Mouse (Mus musculus) myocyte (in vitro differentiated cells): ENCODE measurements around the gene Rbm3. TPM values are rescaled to one million over a fixed set of nuclear protein-coding genes. Genes with fewer than 3 reads are reported as not detected.

ENCODE experiments used
- H3K27me3 ChIP-seq: one replicate; pipeline ENCODE4 v1.6.1; 2011; ENCODE audit not compliant: control insufficient read depth, insufficient read depth, insufficient read length
- H3K36me3 ChIP-seq: one replicate; pipeline ENCODE4 v1.6.1; 2011; ENCODE audit not compliant: control insufficient read depth, insufficient read depth
- H3K4me2 ChIP-seq: one replicate; pipeline ENCODE4 v1.6.1; 2011; ENCODE audit warnings: low read depth, control low read depth
- H3K4me3 ChIP-seq: one replicate; pipeline ENCODE4 v1.5.1; 2011; ENCODE audit warnings: mild to moderate bottlenecking, control low read depth, moderate library complexity
- H3K79me2 ChIP-seq: one replicate; pipeline ENCODE4 v1.6.1; 2011; ENCODE audit not compliant: control insufficient read depth, insufficient read depth
- H3ac ChIP-seq: one replicate; pipeline ENCODE4 v1.6.1; 2011; ENCODE audit not compliant: control insufficient read depth, insufficient read length
- CEBPB ChIP-seq: IDR thresholded peaks from 2 replicates; pipeline ENCODE4 v1.6.1; 2011; ENCODE audit warnings: mild to moderate bottlenecking, moderate library complexity; ENCODE audit not compliant: poor library complexity, insufficient read depth, severe bottlenecking
- E2F4 ChIP-seq: IDR thresholded peaks from one replicate; pipeline ENCODE4 v1.6.1; 2011; ENCODE audit warnings: mild to moderate bottlenecking, control low read depth, moderate library complexity; ENCODE audit not compliant: insufficient read depth
- MAX ChIP-seq: IDR thresholded peaks from one replicate; pipeline ENCODE4 v1.6.1; 2011; ENCODE audit warnings: low read depth, mild to moderate bottlenecking, control low read depth
- MYOD1 ChIP-seq, 3 experiments: IDR thresholded peaks; one replicate each; pipeline ENCODE4 v1.6.1; 2011; ENCODE audit warnings: control low read depth in 2 of 3, low read depth in 2 of 3, mild to moderate bottlenecking in 2 of 3, moderate library complexity in 1 of 3; ENCODE audit not compliant: insufficient read length in 2 of 3, control insufficient read depth in 1 of 3
- MYOG ChIP-seq, 3 experiments: IDR thresholded peaks; one replicate each; pipeline ENCODE4 v1.6.1; 2011; ENCODE audit warnings: control low read depth in 2 of 3, low read depth in 2 of 3, mild to moderate bottlenecking in 2 of 3; ENCODE audit not compliant: insufficient read length in 2 of 3, control insufficient read depth in 1 of 3, insufficient read depth in 1 of 3
- POLR2A ChIP-seq: IDR thresholded peaks from one replicate; pipeline ENCODE4 v1.6.1; 2011; ENCODE audit warnings: low read depth, mild to moderate bottlenecking, control low read depth, moderate library complexity; ENCODE audit not compliant: insufficient read length
- POLR2AphosphoS2 ChIP-seq: IDR thresholded peaks from one replicate; pipeline ENCODE4 v1.6.1; 2011; ENCODE audit warnings: low read depth, control low read depth; ENCODE audit not compliant: insufficient read length
- REST ChIP-seq: IDR thresholded peaks from one replicate; pipeline ENCODE4 v1.6.1; 2011; ENCODE audit warnings: mild to moderate bottlenecking, control low read depth, moderate library complexity; ENCODE audit not compliant: insufficient read depth, insufficient read length
- SRF ChIP-seq: IDR thresholded peaks from one replicate; pipeline ENCODE4 v1.6.1; 2011; ENCODE audit warnings: low read depth; ENCODE audit not compliant: control insufficient read depth, insufficient read length
- TCF12 ChIP-seq: IDR thresholded peaks from one replicate; pipeline ENCODE4 v1.6.1; 2011; ENCODE audit warnings: mild to moderate bottlenecking, control low read depth; ENCODE audit not compliant: poor library complexity, insufficient read depth, severe bottlenecking
- TCF3 ChIP-seq: IDR thresholded peaks from one replicate; pipeline ENCODE4 v1.6.1; 2011; ENCODE audit warnings: low read depth, control low read depth; ENCODE audit not compliant: insufficient read length
- USF1 ChIP-seq: IDR thresholded peaks from one replicate; pipeline ENCODE4 v1.6.1; 2011; ENCODE audit warnings: low read depth, mild to moderate bottlenecking, control low read depth, moderate library complexity
- polyA plus RNA-seq: library from polyadenylated mRNA; unstranded; fragments of >200 nt; fragmentation: generic; extraction: Trizol; gene quantifications from one replicate; pipeline ENCODE4 v1.2.1, GENCODE M21; 2012; ENCODE audit warnings: missing spikeins

The Rbm3 gene
- 236 TPM for polyA plus RNA-seq

DNA sequence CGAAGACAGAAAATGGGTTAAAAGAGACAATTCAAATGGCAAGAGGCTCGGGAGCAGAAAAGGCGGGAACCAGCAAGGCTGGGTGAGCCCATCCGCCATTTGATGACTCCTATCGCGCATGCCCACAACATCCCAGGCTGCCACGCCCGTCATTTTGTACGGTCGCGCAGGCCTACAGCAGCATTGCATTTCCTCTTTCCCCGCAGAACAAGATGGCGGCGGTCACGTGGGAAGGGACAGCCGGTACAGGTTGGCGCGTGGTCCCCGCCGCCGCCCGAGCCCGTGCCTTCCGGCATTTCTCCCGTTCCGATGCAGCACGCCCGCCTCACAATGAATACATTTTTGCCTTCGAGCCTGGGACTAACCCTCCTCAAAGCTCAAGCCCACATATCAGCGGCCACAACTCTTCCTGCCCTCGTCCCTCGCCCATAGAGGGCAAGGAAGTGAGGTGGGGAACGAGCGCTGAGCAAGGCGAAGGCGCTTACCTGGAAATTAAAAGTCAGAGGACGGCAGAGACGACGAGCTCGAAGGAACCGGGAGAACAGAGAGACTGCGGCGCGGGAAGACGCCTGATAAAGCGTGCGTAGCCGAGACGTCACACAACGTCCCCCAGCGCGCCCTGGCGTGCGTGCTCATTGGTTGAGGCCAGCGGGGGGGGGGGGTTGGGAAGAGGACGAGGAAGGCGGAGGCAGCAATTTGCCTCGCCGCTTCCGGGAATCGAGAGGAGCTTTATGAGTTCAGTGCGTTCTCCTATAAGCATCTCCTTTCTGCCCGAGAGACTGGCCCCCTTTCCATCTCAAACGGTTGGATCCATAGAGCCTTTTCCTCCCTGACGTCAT, at the start of gene Rbm3:
Rbm3 (minus strand) TSS at position 728 of the 839 bp plus-strand sequence.
- peaks cover 20% of the 10 kb centered on the region for H3K79me2 ChIP-seq
- peak within 1 kb of the TSS; percentile 4 for H3ac ChIP-seq
- H3K4me3 ChIP-seq = peak within 1 kb of the TSS; percentile 90
- TF ChIP-seq SRF (no peak), REST (no peak), USF1 (peak; percentile 69), MYOG (IDR thresholded peaks at IDR 0.05; ENCODE audit: control insufficient read depth in 1 of 3, insufficient read depth in 1 of 3, insufficient read length in 2 of 3, low read depth in 2 of 3) (peak in 2 of 3 experiments; percentile 39 to 44), MYOD1 (IDR thresholded peaks at IDR 0.05; ENCODE audit: control insufficient read depth in 1 of 3, insufficient read length in 2 of 3, low read depth in 2 of 3) (peak in 1 of 3 experiments; percentile 38), POLR2AphosphoS2 (peak; percentile 77), E2F4 (no peak), POLR2A (peak; percentile 47)
- peaks cover 17% of the 10 kb centered on the region for H3K36me3 ChIP-seq
- peak within 1 kb of the TSS; percentile 78 for H3K4me2 ChIP-seq
- H3K27me3 ChIP-seq = no peaks in the 10 kb centered on the region

GRCm38 (mm10) chrX:8193419-8193723, 47.7 kb upstream of the Rbm3 start, which contains the start of gene Ebp:
Gene Ebp, minus strand, starts transcription at chrX:8193512.
- Histone ChIP-seq H3K36me3 (no peaks in the 10 kb centered on the region), H3K79me2 (peaks cover 8% of the 10 kb centered on the region), H3K4me2 (peak within 1 kb of the TSS; percentile 99), H3K27me3 (no peaks in the 10 kb centered on the region), H3ac (peak within 1 kb of the TSS; percentile 4), H3K4me3 (peak within 1 kb of the TSS; percentile 48)
- TF ChIP-seq REST (no peak), SRF (no peak), MYOD1 (IDR thresholded peaks at IDR 0.05; ENCODE audit: control insufficient read depth in 1 of 3, insufficient read length in 2 of 3, low read depth in 2 of 3) (no peak), USF1 (no peak), TCF12 (no peak), MYOG (IDR thresholded peaks at IDR 0.05; ENCODE audit: control insufficient read depth in 1 of 3, insufficient read depth in 1 of 3, insufficient read length in 2 of 3, low read depth in 2 of 3) (no peak), MAX (no peak), TCF3 (no peak)

GRCm38 (mm10) chrX:8192640-8193418, 47.1 kb upstream of the Rbm3 start:
- Histone ChIP-seq H3K4me3 (peak overlapping the region; percentile 48), H3K4me2 (peak overlapping the region; percentile 99), H3K36me3 (no peaks in the 10 kb centered on the region), H3ac (peak overlapping the region; percentile 4), H3K27me3 (no peaks in the 10 kb centered on the region), H3K79me2 (peaks cover 8% of the 10 kb centered on the region)
- no peak for TF ChIP-seq MAX
- TF ChIP-seq SRF = no peak
- no peak for TF ChIP-seq CEBPB
- TF ChIP-seq E2F4 = no peak
- peak; percentile 86 for TF ChIP-seq POLR2A
- TF ChIP-seq POLR2AphosphoS2 = peak; percentile 76
- TF ChIP-seq MYOG (IDR thresholded peaks at IDR 0.05; ENCODE audit: control insufficient read depth in 1 of 3, insufficient read depth in 1 of 3, insufficient read length in 2 of 3, low read depth in 2 of 3) = no peak
- TF ChIP-seq USF1 = no peak
- TF ChIP-seq REST = no peak
- TF ChIP-seq TCF12 = no peak
- no peak for TF ChIP-seq MYOD1 (IDR thresholded peaks at IDR 0.05; ENCODE audit: control insufficient read depth in 1 of 3, insufficient read length in 2 of 3, low read depth in 2 of 3)

- H3K4me2 ChIP-seq = peak overlapping the region; percentile 71
- no peaks in the 10 kb centered on the region for H3K27me3 ChIP-seq
- peak overlapping the region; percentile 4 for H3ac ChIP-seq
- H3K36me3 ChIP-seq = peaks cover 2% of the 10 kb centered on the region
- peak overlapping the region; percentile 48 for H3K4me3 ChIP-seq
- TF ChIP-seq POLR2A = no peak
- TF ChIP-seq POLR2AphosphoS2 = no peak
- no peak for TF ChIP-seq CEBPB
- no peak for TF ChIP-seq MYOD1 (IDR thresholded peaks at IDR 0.05; ENCODE audit: control insufficient read depth in 1 of 3, insufficient read length in 2 of 3, low read depth in 2 of 3)
- no peak for TF ChIP-seq USF1
- no peak for TF ChIP-seq TCF12
- TF ChIP-seq MAX = no peak
- TF ChIP-seq REST = no peak
- H3K79me2 ChIP-seq = peaks cover 8% of the 10 kb centered on the region
Observed at GRCm38 (mm10) chrX:8192126-8192639, 46.5 kb upstream of the Rbm3 start.
